Mouse (Mus musculus) CD4-positive, CD25-positive, alpha-beta regulatory T cell, adult 4 months (primary cell): Measurements from ENCODE around the gene Csn1s1. TPM values are rescaled to one million over a fixed set of nuclear protein-coding genes. Genes with fewer than 3 reads are reported as not detected.

Experiments used
- ATAC-seq: one replicate; pipeline ENCODE4 v1.8.0; 2017
- polyA plus RNA-seq, 2 experiments: library from polyadenylated mRNA; unstranded; fragments of 100-300 nt; shearing (Covaris generic); gene quantifications; one replicate each; pipeline ENCODE4 v1.2.1; 2017

The Csn1s1 gene
- polyA plus RNA-seq = not detected

GRCm38 (mm10) chr5:87665908-87666307, at the start of gene Csn1s1:
Csn1s1 (plus strand) TSS chr5:87666208.
- no peak for ATAC-seq

GRCm38 (mm10) chr5:87622681-87623080, 43.3 kb upstream of the Csn1s1 start:
- no peak for ATAC-seq

- no peak for ATAC-seq
Measured at GRCm38 (mm10) chr5:87642787-87643186, 23.2 kb upstream of the Csn1s1 start.

DNA sequence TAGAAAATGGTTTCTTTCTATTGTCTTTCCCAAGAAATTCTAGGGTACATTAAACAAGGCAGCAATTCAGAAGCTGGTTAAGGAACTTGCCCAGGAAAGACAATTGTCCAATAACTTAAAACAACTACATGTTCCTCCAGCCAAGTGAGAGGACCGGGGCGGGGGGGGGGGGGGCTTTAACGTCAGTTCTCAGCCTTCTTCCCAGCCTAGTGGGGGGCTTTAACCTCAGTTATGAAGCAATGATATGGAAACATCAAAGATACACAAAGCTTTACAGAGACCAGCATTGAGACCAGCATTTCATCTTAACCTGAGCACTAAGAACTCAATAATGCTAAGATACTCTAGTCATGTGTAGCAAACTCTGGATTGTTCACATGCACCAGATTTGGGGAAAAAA, 33.5 kb downstream of the Csn1s1 start, which contains the start of gene Csn2:
Csn2 (minus strand) TSS at position 101 of the 400 bp plus-strand sequence.
- no peak for ATAC-seq

- no peak for ATAC-seq
Measured at GRCm38 (mm10) chr5:87705891-87706290, 39.9 kb downstream of the Csn1s1 start.

Other genes with a start within 250 kb of the Csn1s1 start
- not detected for gene Ugt2b38, start 242.0 kb upstream of the Csn1s1 start, polyA plus RNA-seq
- gene Ugt2a2, start 183.9 kb upstream of the Csn1s1 start, polyA plus RNA-seq = not detected
- not detected for gene Gm43638, start 179.4 kb upstream of the Csn1s1 start, polyA plus RNA-seq
- gene Ugt2a1, start 175.3 kb upstream of the Csn1s1 start, polyA plus RNA-seq = not detected
- gene Sult1b1, start 128.0 kb upstream of the Csn1s1 start, polyA plus RNA-seq = not detected
- not detected for gene Sult1d1, start 97.2 kb upstream of the Csn1s1 start, polyA plus RNA-seq
- gene Sult1e1, start 74.6 kb upstream of the Csn1s1 start, polyA plus RNA-seq = not detected
- not detected for gene Csn2, start 33.4 kb downstream of the Csn1s1 start, polyA plus RNA-seq
- gene Csn1s2a, start 108.4 kb downstream of the Csn1s1 start, polyA plus RNA-seq = not detected
- gene Csn1s2b, start 141.9 kb downstream of the Csn1s1 start, polyA plus RNA-seq = under 1 TPM in 1 of 2 experiments, not detected in 1; 0.40 TPM
- gene Prr27, start 159.5 kb downstream of the Csn1s1 start, polyA plus RNA-seq = not detected
- gene Odam, start 218.8 kb downstream of the Csn1s1 start, polyA plus RNA-seq = not detected